Mouse (Mus musculus): Measurements from ENCODE around the gene Zfp618.

Zfp618 gene

DNA sequence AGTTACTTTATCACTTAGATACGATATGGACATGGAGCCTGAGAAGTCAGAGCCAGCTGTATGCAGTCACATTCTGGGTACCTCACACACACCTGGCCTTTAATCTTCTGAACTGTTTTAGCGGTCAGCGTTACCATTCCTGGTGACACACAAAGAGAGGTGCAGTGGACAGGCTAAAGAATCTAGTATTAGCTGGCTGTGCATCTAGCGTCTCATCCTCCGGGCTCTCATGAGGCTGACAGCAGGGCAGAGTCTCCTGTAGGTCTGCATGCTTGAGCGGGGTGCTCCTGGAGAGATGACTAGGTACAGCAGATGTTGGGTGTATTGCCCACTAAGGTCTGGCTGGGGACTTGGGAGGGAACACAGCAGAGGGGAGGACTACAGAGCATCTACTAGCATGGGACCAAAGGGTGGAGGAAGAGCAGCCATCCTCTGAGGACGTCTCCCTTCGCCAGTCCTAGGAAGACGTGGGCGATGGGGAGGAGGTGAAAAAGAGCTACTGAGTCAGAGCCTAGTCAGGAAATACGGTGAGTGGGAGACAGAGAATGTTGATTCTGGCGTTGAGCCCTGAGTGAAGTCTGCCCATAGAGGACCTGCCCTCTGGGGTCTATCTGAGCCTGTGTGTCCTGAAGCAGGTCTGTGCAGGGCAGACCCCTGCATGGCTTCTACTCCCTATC is 103.3 kb downstream of the Zfp618 start:
- DNase-seq, result peak; percentile 39

DNA sequence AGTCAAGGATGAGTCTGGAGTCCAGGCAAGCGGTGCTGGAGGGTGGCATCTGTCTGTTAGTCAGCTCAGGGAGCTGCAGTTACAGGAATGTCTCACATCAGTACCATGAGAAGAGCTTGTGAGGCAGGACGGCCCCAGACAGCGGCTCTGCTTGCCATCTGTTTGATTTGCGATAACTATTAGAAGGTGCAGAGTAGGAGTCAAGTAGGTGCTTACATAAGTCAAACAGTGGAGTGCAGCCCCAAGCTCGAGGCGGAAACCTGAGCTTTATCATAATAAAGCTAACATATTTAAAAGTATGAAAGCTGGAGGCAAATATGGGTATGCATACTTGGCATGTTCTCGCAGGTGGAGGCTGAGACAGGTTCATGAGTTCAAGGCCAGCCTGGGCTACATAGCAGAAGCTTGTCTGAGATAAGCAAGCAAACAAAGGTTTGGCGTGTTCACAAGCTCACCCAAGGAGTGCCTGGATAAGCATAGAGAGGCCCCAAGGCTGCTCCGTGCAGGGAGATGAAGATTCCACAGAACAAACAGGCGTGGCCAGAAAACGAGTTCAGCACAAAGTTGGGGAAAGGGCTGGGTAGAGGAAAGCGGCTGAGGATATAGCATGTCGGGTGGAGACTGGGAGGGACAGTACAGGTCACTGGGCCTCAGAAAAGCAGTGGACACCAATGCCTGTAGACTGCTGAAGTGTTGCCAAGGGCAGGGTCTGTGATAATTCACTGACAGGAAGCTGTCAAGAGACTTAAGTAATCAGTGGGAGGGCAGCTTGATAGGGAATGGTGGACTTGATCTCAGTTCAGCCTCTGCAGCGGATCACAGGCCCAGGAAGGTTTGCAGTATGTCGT is 106.3 kb downstream of the Zfp618 start:
- DNase-seq, result no peak

- DNase-seq, result no peak
Measured at GRCm38 (mm10) chr4:63073139-63073538, 107.8 kb downstream of the Zfp618 start.

- no peak for DNase-seq
Measured at GRCm38 (mm10) chr4:63079159-63079558, 113.8 kb downstream of the Zfp618 start.

- peak; percentile 57 for DNase-seq
Measured at GRCm38 (mm10) chr4:63084473-63084889, 119.1 kb downstream of the Zfp618 start.

DNA sequence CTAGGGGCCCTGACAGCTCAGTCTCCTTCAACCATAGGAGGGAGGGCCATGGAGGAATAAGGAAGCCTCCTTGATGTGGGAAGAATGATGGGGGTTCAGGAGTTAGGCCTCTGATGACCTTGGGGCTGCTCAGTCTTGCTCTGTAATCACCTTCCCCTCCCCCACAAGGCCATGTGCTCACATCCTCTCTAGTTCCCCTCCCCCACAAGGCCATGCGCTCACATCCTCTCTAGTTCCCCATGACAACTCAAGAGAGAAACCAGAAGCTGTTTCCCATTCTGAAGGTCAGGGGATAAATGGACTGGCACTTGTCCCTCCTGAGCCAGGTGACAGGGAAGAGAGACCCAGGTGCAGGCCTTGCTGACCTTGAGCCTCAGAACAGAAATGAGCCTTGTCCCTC is 124.1 kb downstream of the Zfp618 start:
- DNase-seq, result peak; percentile 59

DNA sequence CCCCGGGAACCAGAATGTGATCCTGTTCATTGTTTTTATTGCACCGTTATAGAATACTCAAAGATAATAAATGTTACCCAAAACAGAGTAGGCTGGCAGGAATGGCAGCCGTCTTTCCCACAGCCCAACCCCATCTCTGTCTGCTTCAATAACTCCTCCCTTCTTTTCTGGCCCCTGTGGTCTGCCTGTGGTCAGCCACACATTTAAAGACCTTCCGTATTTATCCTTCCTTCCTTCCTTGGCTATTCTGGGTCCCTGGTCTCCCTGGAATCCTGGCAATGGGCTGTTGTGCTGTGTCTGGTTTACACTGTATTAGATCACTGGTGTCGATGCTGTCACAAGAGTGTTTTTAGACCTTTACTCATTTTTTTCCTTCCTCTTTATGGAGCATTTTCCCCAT is 125.8 kb downstream of the Zfp618 start:
- peak; percentile 17 for DNase-seq

GRCm38 (mm10) chr4:63097603-63098002 is 132.2 kb downstream of the Zfp618 start:
- DNase-seq, result no peak

GRCm38 (mm10) chr4:63100478-63100877 is 135.1 kb downstream of the Zfp618 start:
- no peak for DNase-seq

- DNase-seq, result no peak
Measured at GRCm38 (mm10) chr4:63102025-63102424, 136.7 kb downstream of the Zfp618 start.

- no peak for DNase-seq
Measured at GRCm38 (mm10) chr4:63105651-63106050, 140.3 kb downstream of the Zfp618 start.

DNA sequence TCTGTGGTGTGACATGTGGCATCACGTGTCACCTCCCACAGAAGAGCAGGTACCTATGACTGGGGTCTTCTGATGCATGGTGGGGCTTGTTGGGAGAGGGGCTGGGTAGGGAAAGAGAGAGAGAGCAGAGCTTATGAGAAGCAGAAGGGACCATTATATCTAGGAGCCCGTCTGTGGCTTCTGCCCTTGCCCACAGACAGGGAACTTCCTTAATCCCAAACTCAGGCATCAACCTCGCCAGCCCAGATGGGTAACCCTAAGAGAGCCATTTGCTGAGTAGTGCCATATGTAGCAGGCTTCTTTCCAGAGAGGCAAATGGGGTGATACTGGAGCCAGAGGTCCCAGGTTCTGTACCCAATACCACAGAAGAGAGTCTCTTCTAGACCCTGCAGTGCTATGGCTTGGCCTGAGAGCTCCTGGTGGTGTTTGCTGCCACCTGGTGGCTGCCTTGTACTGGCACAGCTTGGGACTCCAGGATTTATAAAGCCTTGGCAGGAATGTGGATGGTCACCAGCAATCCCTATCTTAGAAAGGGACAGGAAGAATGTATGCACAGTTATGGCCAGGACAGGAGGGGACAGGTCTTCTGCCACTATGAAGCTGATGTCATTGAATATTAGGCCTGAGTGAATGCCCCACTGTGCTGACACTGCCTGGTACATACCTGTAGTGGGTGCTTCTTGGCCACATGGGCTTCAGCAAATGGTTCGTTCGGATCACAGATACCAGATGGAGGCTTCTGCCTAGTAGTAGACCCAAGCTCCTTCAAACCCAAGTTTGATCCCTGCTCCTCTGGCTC is 153.5 kb downstream of the Zfp618 start:
- DNase-seq, result peak; percentile 68

DNA sequence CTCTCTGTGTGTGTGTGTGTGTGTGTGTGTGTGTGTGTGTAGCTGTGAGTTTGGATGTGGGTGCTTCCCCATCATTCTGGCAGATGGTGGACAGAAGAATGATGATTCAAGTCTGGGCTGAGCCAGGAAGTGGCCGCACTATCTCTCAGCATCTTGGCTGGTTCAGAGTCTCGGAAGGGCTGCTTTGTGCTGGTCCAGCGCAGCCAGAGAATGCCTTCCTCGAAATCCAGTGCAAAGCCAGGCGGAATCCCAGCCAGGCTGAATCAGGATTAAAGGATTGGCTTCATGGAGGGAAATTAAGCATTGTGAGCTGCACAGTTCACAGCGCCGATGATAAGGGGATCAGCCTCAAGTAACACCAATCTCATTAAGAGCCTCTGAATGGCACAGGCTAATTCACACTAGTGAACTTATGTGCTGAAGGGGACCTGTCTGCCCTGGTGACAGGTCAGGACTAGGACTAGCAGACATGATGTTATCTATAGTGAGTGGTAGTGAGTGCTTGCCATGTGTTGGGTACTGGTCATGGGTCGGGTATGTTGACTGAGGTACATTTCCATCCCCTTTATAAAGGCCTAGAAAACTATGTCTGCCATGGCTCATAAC is 159.6 kb downstream of the Zfp618 start:
- DNase-seq, result no peak

- no peak for DNase-seq
Measured at GRCm38 (mm10) chr4:63129891-63130624, 164.7 kb downstream of the Zfp618 start.

GRCm38 (mm10) chr4:63147268-63147667 is 181.9 kb downstream of the Zfp618 start:
- DNase-seq, result no peak

DNA sequence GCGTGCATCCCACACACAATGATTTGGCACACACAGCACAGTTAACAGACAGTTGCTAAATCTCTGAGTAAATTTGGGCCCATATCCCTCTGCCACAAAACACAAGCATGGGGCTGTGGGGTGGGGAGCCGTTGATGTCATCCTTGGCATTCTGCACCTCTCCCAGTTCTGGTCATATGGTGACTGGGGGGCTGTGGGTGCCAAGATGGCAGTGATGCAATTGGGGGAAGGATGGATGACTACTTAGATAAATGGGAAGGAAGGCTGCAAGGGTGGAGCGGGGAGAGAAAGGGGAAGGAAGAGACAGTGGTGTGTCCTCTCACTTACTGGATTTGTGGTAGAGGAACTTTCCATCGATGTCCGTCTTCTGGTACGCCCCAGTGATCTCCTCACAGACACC is 185.8 kb downstream of the Zfp618 start:
- peak; percentile 40 for DNase-seq

- no peak for DNase-seq
Measured at GRCm38 (mm10) chr4:63154028-63154427, 188.7 kb downstream of the Zfp618 start.

DNA sequence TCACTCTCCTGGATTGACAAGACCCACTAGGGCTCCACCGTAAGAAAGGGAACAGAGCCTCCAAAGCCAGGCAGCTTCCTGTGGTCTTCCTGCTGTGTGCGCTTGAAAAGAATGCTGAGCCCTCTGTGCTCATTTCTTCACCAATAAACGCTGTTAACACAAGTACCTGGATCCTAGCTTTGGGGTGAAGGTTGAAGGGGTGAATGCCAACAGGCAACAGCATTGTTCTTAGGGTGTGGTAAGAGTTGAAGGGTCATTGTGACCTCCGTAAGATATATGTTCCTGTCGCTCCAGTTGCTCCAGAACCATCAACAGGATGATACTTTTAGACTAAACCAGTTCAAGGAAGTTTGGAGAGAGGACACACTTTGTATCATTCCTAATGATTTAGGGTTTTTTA is 189.3 kb downstream of the Zfp618 start, which contains the start of gene Ambp:
Gene Ambp (minus strand): TSS at position 101 of the 400 bp plus-strand sequence.
- DNase-seq, result no peak

- no peak for DNase-seq
Measured at GRCm38 (mm10) chr4:63155596-63155995, 190.2 kb downstream of the Zfp618 start.

DNA sequence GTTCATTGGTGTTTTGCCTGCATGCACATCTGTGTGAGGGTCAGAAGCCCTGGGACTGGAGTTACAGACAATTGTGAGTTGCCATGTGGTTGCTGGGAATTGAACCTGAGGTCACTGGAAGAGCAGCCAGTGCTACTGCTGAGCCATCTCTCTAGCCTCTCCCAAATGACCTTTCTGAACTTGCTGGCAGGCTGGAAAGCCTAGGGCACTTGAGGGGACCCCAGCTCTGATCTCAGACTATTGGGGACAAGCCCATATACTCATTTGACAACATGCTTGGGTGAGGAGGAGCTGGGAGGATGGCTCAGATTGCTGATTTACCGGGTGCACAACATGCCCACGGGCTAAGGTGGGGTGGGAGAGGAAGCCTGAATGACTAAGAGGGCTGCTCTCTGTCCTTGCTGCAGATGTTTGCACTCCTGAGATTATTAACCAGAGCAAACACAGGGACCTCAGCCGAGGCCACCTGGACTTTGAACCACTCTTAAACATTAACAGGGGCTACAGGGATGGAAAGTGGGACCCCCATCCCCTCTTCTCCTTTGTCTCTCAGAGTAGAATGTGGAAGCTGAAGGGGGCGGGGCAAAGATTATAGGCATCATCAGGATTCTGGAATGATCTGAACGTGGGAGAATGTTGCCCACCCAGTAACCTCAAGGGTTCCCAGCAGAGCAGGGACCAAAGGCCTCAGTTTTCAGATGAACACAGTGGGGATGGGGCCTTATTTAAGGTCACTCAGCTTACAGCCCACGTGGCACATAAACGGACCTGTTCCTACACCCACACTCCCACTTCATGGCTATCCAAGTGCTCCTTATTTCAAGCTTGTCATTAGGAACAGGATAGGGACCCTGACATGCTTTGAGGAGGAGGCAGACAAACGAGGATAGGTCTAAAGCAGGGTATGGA is 191.6 kb downstream of the Zfp618 start:
- no peak for DNase-seq

GRCm38 (mm10) chr4:63158192-63158591 is 192.8 kb downstream of the Zfp618 start:
- no peak for DNase-seq
